Mouse (Mus musculus) MEL (cell line): ENCODE measurements at regions not wholly inside any gene's neighbourhood (a gene's known extent, or its start where the extent isn't known, plus 50 kb on each side); places are given as distances from the start of the nearest gene placed in this dataset.

Experiments used
- CTCF ChIP-seq, 3 experiments: IDR thresholded peaks in 2 of 3; conservative IDR thresholded peaks in 1 of 3; 2 replicates each; pipeline ENCODE4 v1.5.1; 2011 to 2012; ENCODE audit warnings: low read length in 3 of 3, low read depth in 2 of 3, mild to moderate bottlenecking in 2 of 3, improper control_type of control experiment in 1 of 3, inconsistent platforms in 1 of 3, mixed read lengths in 1 of 3, moderate library complexity in 1 of 3; ENCODE audit not compliant: control insufficient read depth in 1 of 3, insufficient read depth in 1 of 3, poor library complexity in 1 of 3, severe bottlenecking in 1 of 3
- RCOR1 ChIP-seq: IDR thresholded peaks from 2 replicates; pipeline ENCODE4 v1.6.1; 2012; ENCODE audit warnings: low read depth, mild to moderate bottlenecking, inconsistent platforms, low read length, improper control_type of control experiment
- ZMIZ1 ChIP-seq: IDR thresholded peaks from 2 replicates; pipeline ENCODE4 v1.6.1; 2012; ENCODE audit warnings: low read depth, mild to moderate bottlenecking, inconsistent platforms, low read length, improper control_type of control experiment, moderate library complexity

DNA sequence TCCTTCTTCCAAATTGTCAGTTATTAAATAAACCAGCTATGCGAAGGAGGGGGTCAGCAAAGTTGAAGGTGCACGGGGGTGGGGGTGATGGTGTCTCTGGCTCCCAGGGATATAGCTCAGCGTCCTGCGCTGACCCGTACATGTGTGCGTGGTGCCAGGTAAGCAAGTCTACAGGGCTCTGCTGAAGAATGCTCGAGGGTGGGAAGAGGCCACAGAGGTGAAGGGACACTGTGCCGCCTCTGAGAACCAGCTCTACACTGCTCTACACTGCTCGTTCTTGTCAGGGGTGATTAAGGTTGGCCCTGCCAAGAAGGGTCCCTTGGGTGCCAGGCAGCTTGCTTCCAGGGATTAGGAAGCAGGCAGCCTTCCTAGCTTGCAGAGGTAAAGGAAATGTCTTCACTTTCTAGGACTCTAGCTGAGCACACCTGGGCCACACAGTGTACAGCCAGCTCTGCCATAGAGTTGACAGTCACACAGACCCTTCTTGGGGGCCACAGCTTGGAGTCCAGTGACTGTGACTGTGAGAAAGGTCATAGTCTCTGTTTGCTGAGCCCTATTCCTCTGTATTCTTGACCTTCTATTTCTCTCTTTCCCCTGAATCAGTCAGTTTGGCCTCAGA lies 64.7 kb upstream of the Gm11733 start:
- TF ChIP-seq CTCF (IDR thresholded peaks at IDR 0.05 in 2 of 3, conservative IDR thresholded peaks at IDR 0.05 in 1 of 3; ENCODE audit: control insufficient read depth in 1 of 3, insufficient read depth in 1 of 3, low read depth in 2 of 3, low read length in 3 of 3, poor library complexity in 1 of 3, severe bottlenecking in 1 of 3) (no peak), ZMIZ1 (no peak), RCOR1 (no peak)
